Mouse (Mus musculus) midbrain, embryonic 11.5 days (tissue): ENCODE measurements around the gene Gnmt. TPM values are rescaled to one million over a fixed set of nuclear protein-coding genes. Genes with fewer than 3 reads are reported as not detected.

Experiments used
- ATAC-seq: fragments of 200-750 bp; cut with Nextera tagmentation; 2 replicates; pipeline ENCODE4 v1.8.0; 2017; ENCODE audit warnings: moderate TSS enrichment, moderate library complexity; ENCODE audit not compliant: low FRiP score
- DNase-seq: peaks from one replicate; pipeline ENCODE4 v3.0.0; 2015; ENCODE audit warnings: low spot score; ENCODE audit errors: missing footprints
- H3K27ac ChIP-seq: fragments of 300-500 bp; sonication (generic); 2 replicates; pipeline ENCODE4 v1.5.1; 2014; ENCODE audit warnings: low read depth, low read length
- H3K27me3 ChIP-seq: fragments of 300-500 bp; sonication (generic); 2 replicates; pipeline ENCODE4 v1.6.1; 2014; ENCODE audit warnings: mild to moderate bottlenecking, low read length, moderate library complexity, mixed read lengths; ENCODE audit not compliant: control insufficient read depth, insufficient read depth
- H3K36me3 ChIP-seq: fragments of 300-500 bp; sonication (generic); 2 replicates; pipeline ENCODE4 v1.6.1; 2014; ENCODE audit warnings: mild to moderate bottlenecking, low read length, moderate library complexity, mixed read lengths; ENCODE audit not compliant: control insufficient read depth, insufficient read depth
- H3K4me1 ChIP-seq: fragments of 300-500 bp; sonication (generic); 2 replicates; pipeline ENCODE4 v1.6.1; 2014; ENCODE audit warnings: low read length; ENCODE audit not compliant: control insufficient read depth, insufficient read depth
- H3K4me2 ChIP-seq: fragments of 300-500 bp; sonication (generic); 2 replicates; pipeline ENCODE4 v1.6.1; 2014; ENCODE audit warnings: mild to moderate bottlenecking, moderate library complexity
- H3K4me3 ChIP-seq: fragments of 300-500 bp; sonication (generic); 2 replicates; pipeline ENCODE4 v1.5.1; 2014; ENCODE audit warnings: low read depth, low read length
- H3K9ac ChIP-seq: fragments of 300-500 bp; sonication (generic); 2 replicates; pipeline ENCODE4 v1.6.1; 2014; ENCODE audit warnings: low read length
- H3K9me3 ChIP-seq: fragments of 300-500 bp; sonication (generic); 2 replicates; pipeline ENCODE4 v1.6.1; 2016; ENCODE audit warnings: low read length; ENCODE audit not compliant: control insufficient read depth
- WGBS: fragments of 180-500 bp; shearing (Covaris S2); extraction: QIAGEN DNeasy Blood & Tissue Kit; methylation state at CpG from one replicate; pipeline ENCODE4 v1.1.7; 2014; 5-methylcytosine and 5-hydroxymethylcytosine counted together
- polyA plus RNA-seq: library from polyadenylated mRNA; unstranded; fragments of >200 nt; fragmentation: Nextera tagmentation; extraction: Ambion mirVana; gene quantifications from 2 replicates; pipeline ENCODE4 v1.2.1, GENCODE M21; 2014

The Gnmt gene
- polyA plus RNA-seq, 1 experiment from 2014 or later: 0.82 TPM

- Histone ChIP-seq H3K9me3 (no peaks in the 10 kb centered on the region), H3K4me2 (no peak overlapping the region), H3K27ac (no peak overlapping the region), H3K4me1 (peaks cover 20% of the 10 kb centered on the region), H3K9ac (no peak overlapping the region), H3K36me3 (peaks cover 24% of the 10 kb centered on the region), H3K4me3 (no peak overlapping the region), H3K27me3 (no peaks in the 10 kb centered on the region)
- DNase-seq (peak; percentile 79), ATAC-seq (no peak)
- 85% methylated on average over 16 of the region's 16 CpGs for WGBS
Measured at GRCm38 (mm10) chr17:46682654-46683389, 46.1 kb downstream of the Gnmt start.

- Histone ChIP-seq H3K9ac (peak overlapping the region; percentile 69), H3K36me3 (peaks cover 27% of the 10 kb centered on the region), H3K27ac (peak overlapping the region; percentile 20), H3K4me3 (peak overlapping the region; percentile 83), H3K4me1 (peaks cover 20% of the 10 kb centered on the region), H3K27me3 (no peaks in the 10 kb centered on the region), H3K9me3 (no peaks in the 10 kb centered on the region), H3K4me2 (peak overlapping the region; percentile 88)
- WGBS: 27% methylated on average over 12 of the region's 12 CpGs
- ATAC-seq: no peak
- DNase-seq: peak; percentile 85
Measured at GRCm38 (mm10) chr17:46681466-46682118, 47.4 kb downstream of the Gnmt start.

GRCm38 (mm10) chr17:46680760-46681373 is 48.1 kb downstream of the Gnmt start, which contains the start of gene Klhdc3:
Klhdc3 (minus strand) TSS chr17:46680914.
- Histone ChIP-seq H3K4me1 (peaks cover 20% of the 10 kb centered on the region), H3K4me2 (peak within 1 kb of the TSS; percentile 88), H3K27ac (peak within 1 kb of the TSS; percentile 74), H3K9ac (peak within 1 kb of the TSS; percentile 74), H3K9me3 (no peaks in the 10 kb centered on the region), H3K36me3 (peaks cover 21% of the 10 kb centered on the region), H3K4me3 (peak within 1 kb of the TSS; percentile 83), H3K27me3 (no peaks in the 10 kb centered on the region)
- ATAC-seq (peak; percentile 99), DNase-seq (peak; percentile 100)
- WGBS: under 1% methylated on average over 49 of the region's 49 CpGs

DNA sequence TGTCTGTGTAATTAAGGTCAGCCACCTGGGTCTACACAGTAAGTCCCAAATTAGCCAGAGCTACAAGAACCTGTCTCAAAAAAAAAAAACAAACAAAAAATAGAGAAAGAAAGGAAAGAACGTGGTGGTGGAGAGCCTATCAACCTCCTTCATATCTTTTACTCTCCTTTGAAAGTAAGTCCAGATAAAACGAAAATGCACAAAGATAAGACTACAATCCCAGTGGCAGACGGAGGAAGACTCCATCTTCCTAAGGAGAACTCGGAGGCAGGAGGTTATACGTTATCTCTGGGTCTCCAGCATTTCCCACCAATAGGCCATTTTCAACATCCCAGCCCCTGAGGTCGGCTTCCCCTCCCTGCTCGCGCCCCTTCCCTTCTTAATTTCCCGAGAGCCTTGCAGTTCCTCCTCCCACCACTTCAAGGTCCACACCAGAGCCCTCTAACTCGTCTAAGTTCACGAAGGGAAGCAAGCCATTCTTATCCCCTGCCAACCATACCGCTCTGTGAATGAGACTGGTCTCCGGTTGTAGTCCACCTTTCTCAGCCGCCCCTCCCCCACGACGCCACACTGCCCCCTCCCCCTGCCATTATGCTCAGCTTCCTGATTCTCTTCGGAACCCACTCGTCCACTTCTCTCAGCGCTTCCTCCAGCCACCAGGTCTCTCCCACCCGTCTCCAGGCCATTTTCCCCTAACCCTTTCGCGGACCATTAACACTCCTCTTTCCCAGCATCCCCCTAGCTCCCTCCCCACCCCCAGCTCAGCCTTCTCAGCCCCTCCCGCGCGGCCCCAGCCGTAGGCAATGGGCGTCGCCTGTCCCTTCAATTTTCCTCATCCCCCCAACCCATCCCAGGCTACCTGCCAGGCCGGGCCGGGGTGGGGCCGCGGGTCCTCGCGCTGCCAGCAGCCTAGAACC is 48.9 kb downstream of the Gnmt start:
- H3K27me3 ChIP-seq: no peaks in the 10 kb centered on the region
- peak; percentile 95 for DNase-seq
- H3K4me1 ChIP-seq: peaks cover 20% of the 10 kb centered on the region
- H3K4me3 ChIP-seq: peak overlapping the region; percentile 83
- peak overlapping the region; percentile 50 for H3K4me2 ChIP-seq
- peak overlapping the region; percentile 74 for H3K9ac ChIP-seq
- H3K9me3 ChIP-seq: no peaks in the 10 kb centered on the region
- peak; percentile 31 for ATAC-seq
- H3K36me3 ChIP-seq: peaks cover 17% of the 10 kb centered on the region
- WGBS: under 1% methylated on average over 34 of the region's 34 CpGs
- H3K27ac ChIP-seq: peak overlapping the region; percentile 74

DNA sequence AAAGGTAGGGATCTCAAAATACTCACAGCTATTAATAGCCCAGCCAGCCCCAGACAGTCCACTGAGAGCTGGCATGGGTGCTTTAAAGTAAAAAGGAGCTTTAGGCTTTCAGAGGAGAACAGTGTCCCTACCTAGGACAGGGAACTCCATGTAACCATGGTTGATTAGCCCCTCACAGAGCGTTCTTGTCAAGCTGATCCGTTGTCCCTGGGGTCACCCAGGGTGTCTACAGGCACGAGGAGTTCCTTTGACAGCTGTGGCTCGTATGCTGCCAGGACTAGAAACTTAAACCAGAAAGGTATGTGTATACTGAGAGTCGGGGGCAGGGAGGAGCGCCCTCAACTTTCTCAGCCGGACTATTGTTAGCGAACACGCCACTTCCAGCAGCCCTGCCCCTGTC is 50.1 kb downstream of the Gnmt start:
- no peak overlapping the region for H3K27ac ChIP-seq
- 74% methylated on average over 9 of the region's 9 CpGs for WGBS
- DNase-seq: no peak
- no peaks in the 10 kb centered on the region for H3K27me3 ChIP-seq
- peaks cover 15% of the 10 kb centered on the region for H3K36me3 ChIP-seq
- no peaks in the 10 kb centered on the region for H3K9me3 ChIP-seq
- H3K4me3 ChIP-seq: 0 out of 2 replicates have a peak overlapping the region, but pooled peaks have one; percentile 5
- H3K4me1 ChIP-seq: peaks cover 27% of the 10 kb centered on the region
- ATAC-seq: no peak
- H3K9ac ChIP-seq: 0 out of 2 replicates have a peak overlapping the region, but pooled peaks have one; percentile 74
- peak overlapping the region; percentile 50 for H3K4me2 ChIP-seq

DNA sequence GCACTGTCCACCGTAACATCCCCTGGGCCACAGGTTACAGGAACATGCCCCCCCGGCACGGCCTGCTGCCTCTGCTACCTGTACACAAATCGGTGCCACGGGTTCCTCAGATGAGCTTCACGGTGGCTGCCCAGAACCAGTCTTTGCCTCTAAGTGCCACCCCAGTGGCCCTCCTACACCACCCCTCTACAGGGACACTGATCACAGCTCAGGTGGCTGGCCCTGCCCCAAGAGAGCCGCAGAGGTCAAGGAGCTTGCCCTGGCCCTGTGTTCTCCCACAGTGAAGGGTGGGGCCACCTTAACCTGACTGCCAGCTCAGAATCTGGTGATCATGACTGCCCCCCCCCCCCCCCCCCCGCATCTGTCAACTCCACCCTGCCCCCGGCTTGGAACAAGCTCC is 50.6 kb downstream of the Gnmt start, which contains the start of gene Mea1:
Gene Mea1, plus strand, starts transcription at position 378 of the 400 bp plus-strand sequence.
- ATAC-seq (no peak), DNase-seq (no peak)
- no peaks in the 10 kb centered on the region for H3K27me3 ChIP-seq
- peaks cover 28% of the 10 kb centered on the region for H3K4me1 ChIP-seq
- H3K4me3 ChIP-seq: peak within 1 kb of the TSS; percentile 83
- 94% methylated on average over 7 of the region's 9 CpGs for WGBS
- H3K27ac ChIP-seq: no peak within 1 kb of the TSS
- H3K9me3 ChIP-seq: no peaks in the 10 kb centered on the region
- peaks cover 10% of the 10 kb centered on the region for H3K36me3 ChIP-seq
- H3K4me2 ChIP-seq: peak within 1 kb of the TSS; percentile 50
- H3K9ac ChIP-seq: peak within 1 kb of the TSS; percentile 74

Other genes starting within 250 kb of the Gnmt start
- gene Ttbk1, start 241.5 kb downstream of the Gnmt start, polyA plus RNA-seq: 2.1 and 2.6 TPM in 2 replicates
- gene Dnph1, start 232.5 kb downstream of the Gnmt start, polyA plus RNA-seq: 71.7 and 77.2 TPM in 2 replicates
- gene Cul9, start 182.8 kb downstream of the Gnmt start, polyA plus RNA-seq: 2.6 and 4.1 TPM in 2 replicates
- gene Srf, start 173.0 kb downstream of the Gnmt start, polyA plus RNA-seq: 3.6 and 6.0 TPM in 2 replicates
- 16.7 and 19.5 TPM in 2 replicates for gene Ptk7, start 99.7 kb downstream of the Gnmt start, polyA plus RNA-seq
- gene Klc4, start 83.1 kb downstream of the Gnmt start, polyA plus RNA-seq: 26.6 and 29.8 TPM in 2 replicates
- 97.8 and 100 TPM in 2 replicates for gene Mrpl2, start 82.9 kb downstream of the Gnmt start, polyA plus RNA-seq
- gene Cul7, start 78.8 kb downstream of the Gnmt start, polyA plus RNA-seq: 26.2 and 26.8 TPM in 2 replicates
- gene Rrp36, start 54.8 kb downstream of the Gnmt start, polyA plus RNA-seq: 53.4 and 60.0 TPM in 2 replicates
- gene Mea1, start 50.4 kb downstream of the Gnmt start, polyA plus RNA-seq: 185 and 192 TPM in 2 replicates
- gene Klhdc3, start 48.3 kb downstream of the Gnmt start, polyA plus RNA-seq: 103 and 109 TPM in 2 replicates
- 106 and 110 TPM in 2 replicates for gene Ppp2r5d, start 24.1 kb downstream of the Gnmt start, polyA plus RNA-seq
- 12.8 and 16.5 TPM in 2 replicates for gene Pex6, start 17.7 kb downstream of the Gnmt start, polyA plus RNA-seq
- gene Cnpy3, start 23.0 kb upstream of the Gnmt start, polyA plus RNA-seq: 49.8 and 56.3 TPM in 2 replicates
- 0.48 and 0.70 TPM in 2 replicates for gene Ptcra, start 34.5 kb upstream of the Gnmt start, polyA plus RNA-seq
- gene 2310039H08Rik, start 43.5 kb upstream of the Gnmt start, polyA plus RNA-seq: 55.0 and 57.9 TPM in 2 replicates
- 170 and 179 TPM in 2 replicates for gene Rpl7l1, start 53.5 kb upstream of the Gnmt start, polyA plus RNA-seq
- 5.8 and 6.4 TPM in 2 replicates for gene Bicral, start 129.3 kb upstream of the Gnmt start, polyA plus RNA-seq
- 72.7 and 76.2 TPM in 2 replicates for gene Tbcc, start 161.5 kb upstream of the Gnmt start, polyA plus RNA-seq
- gene Prph2, start 181.3 kb upstream of the Gnmt start, polyA plus RNA-seq: not detected in 2 replicates